Mouse (Mus musculus): ENCODE measurements around the gene Exd2.

Exd2 gene

DNA sequence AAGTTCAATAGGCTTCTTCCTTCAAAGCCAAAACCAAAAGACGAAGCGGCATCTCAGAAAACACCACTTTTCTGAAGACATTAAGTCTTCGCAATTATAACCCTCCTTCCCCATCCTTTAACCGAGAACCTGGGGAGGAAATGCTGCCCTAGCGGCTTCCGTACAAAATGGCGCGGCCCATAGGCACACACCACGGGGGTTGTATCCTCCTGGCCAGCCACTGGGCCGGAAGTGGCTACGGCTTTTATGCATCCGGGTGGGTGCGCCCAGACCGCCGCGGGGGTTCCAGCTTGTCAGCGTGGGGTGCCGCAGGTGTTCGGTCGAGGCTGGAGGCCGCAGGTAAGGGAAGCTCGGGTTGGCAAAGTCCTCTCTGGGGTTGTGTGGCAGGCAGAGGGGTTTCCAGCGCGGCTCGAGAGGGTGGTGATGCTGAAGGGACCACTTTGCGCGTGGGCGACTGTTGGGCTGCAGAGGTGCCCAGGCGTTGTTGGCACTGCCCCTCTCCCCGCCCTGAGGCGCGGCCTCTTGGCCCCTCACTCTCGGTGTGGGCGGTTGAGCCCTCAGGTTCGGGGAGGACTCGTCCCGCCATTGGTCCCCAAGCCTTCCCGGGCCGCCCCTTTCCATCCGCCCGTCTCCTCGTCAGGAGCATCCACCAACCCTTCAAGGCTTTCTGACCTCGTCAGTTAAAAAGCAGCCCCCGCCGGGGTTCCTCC is at the start of gene Exd2:
Gene Exd2, plus strand, starts transcription at position 154 of the 710 bp plus-strand sequence.
- DNase-seq, result peak; percentile 94

DNA sequence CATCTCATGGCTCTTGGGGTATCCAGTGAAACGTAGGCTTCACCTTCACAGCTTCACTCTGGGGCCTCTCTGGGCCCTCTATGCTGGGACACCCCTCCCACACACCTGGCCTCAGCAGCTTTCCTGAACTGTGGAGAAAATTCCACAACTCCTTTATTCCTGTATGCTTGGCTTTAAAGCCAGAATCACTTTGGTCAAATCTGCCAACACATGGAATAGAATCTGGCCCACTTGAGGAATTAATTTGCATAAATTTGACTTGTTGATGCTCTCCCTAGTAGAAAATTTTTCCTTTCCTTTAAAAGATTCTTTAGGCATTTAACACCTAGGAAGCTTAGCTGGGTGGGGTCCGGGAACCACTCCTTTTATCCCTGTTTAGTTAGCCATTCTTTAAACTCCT is 47.8 kb upstream of the Exd2 start:
- DNase-seq, result no peak

DNA sequence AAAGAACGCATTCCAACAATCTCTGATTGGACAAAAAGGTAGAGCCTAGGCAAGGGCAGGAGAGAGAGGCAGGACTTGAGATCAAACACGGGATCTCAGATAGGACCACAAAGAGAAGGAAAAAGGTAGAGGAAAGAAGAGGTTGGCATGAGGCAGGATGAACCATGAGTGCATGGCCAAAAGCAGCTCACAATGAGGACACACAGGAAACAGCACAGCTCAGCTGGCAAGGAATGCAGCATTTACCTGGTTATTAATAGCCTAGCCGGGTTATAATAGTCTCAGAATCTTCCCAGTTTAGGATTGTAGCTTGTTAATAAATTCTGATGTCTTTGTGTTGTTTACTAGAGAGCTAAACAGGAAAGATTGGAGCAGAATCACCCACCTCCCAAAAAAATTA is 35.2 kb upstream of the Exd2 start:
- peak; percentile 29 to 37 for DNase-seq

DNA sequence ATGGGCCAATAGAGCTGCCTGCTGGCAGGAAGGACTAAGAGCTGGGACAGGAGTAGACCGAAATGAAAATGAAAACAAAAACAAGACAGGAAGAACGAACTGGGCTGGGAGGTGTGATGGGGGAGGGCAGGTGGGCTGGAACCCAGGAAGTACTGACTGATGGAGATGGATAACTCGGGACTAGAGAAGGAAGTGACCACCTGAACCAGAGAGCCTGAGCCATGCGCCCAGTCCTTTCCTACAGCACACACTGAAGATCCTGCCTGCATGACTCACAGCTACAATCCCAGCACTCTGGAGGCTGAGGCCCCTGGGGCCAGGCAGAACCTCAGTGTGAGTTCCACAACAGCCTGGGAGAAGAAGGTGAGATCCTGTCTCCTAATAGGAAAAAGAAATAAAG is 29.6 kb upstream of the Exd2 start:
- no peak for DNase-seq

DNA sequence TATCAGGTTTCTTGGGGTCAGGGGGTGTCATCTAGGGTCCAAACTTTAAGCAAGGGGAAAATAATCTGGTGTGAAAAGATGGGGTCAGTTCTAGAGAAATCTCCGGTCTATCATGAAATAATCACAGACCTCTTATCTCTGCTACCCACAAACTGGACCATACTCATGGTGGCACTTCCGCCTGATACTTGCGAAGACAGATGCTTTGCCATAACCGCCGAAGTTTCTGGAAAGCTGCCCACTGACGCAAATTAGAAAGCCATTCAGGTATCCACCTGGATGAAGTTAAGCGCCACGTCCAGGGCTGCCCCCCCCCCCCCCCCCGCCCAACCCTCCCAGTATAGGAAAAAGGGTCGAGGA is 28.3 kb upstream of the Exd2 start:
- DNase-seq, result peak in 1 of 2 experiments; percentile 65

DNA sequence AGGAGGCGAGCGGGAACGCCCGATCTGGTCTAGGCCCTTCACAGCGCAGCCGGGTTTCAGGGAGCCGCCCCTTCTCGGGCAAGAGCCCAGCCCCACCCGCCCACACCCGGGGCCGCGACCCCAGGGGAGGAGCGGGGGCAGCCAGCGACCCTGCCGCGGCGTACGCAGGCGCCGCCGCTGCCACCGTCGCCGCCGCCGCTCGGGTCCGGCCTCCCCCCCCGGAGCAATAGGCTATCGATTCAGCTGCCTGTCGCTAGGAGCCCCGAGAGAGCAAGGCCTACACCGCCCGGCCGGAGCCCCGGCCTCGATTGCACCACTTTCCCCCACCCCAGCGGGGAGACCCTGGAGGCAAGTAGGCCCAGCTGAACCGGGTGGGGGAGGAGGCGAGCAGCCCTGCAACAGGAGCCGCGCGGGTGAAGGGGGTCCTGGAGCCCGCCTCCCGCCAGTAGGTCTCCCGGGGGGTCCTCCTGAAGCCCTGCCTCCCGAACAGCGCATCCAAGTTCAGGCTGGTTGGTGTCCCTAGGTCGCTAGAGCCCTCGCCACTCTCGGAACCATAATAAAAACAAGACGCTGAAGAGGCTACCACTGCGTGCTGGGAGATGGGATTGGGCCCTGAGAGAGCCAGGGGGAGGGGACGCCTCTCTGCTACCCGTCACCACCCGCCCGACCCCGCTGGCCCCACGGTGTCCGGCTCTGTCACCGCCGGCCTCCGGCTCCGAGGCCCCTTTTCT is 27.8 kb upstream of the Exd2 start:
- peak; percentile 79 to 80 for DNase-seq

DNA sequence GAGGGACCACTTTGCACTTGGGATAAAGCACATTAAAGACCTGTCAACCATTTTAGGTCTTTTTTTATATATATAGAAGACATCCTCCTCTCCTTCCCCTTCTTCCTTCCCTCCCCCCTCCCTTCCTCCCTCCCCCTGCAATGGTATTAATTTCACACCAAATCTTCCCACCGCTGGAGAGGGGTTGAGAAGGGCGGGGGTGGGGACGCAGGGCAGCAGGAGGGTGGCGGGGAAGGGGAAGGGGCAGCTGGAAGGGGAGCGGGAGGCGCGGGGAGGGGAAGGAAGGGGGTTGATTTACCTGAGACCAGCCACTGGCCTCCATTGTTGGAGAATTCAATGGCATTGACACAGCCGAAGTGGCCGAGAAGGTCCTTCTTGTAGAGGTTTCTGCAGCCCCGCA is 27.0 kb upstream of the Exd2 start:
- no peak for DNase-seq

DNA sequence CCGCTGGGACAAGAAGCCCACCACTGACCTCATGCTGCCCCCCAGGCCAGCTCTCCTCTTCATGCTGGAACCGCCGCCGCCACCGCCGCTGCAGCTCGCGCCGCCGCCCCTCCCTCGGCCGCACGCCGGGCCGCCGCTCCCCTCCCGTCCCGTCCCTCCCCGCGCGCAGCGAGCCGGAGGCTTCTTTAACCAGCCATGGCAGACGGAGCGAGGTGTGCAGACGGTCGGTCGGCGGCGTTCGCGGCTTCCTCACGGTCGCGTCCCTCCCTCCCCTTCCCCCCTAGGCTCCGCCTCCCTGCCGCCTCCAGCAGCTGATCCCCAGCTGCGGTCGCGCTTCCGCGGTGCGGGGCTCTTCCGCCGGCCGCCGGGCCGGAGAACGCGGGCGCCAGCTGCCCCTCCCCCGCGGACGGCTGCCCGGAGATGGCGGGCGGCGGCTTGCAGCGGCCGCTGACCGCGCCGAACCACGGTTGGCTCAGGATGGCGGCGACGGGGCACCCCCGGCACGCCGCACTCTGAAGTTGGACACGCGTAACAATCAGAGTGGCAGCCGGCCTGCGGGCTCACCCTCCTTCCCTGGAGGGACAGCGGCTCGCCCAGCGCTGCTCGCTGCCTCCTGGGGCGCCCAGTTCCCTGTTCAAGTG is 26.4 kb upstream of the Exd2 start, which contains the start of gene Dcaf5:
Gene Dcaf5, minus strand, starts transcription at position 266 of the 641 bp plus-strand sequence.
- DNase-seq, result peak; percentile 81 to 82

DNA sequence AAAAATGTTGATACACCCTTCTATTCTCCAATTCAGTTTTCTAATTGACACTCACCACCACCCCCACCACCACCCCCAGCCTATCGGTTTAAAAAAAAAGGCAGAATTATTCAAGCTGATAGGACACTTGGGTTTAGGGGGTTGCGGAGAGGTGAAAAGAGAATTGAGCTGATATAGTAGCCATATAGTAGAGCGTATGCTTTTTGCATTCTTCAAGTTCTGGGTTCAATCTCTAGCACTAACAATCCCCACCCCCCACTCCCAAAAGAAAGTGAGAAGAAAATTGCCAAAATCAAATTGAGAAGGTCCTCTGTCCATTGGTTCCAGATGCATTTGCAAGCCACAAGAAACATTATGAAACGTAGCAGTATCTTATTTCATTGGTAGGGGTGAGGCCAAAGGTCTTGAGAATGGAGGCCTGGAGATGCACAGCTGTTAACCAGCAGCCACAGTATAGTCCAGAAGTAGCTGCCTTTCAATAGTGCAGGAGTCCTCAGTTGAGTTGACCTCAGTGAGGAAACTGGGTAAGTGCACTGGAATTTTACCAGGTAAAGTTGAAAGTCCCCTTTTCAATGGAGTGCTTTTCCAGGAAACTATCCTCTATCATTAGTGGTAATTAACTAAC is 25.7 kb upstream of the Exd2 start:
- DNase-seq, result no peak

DNA sequence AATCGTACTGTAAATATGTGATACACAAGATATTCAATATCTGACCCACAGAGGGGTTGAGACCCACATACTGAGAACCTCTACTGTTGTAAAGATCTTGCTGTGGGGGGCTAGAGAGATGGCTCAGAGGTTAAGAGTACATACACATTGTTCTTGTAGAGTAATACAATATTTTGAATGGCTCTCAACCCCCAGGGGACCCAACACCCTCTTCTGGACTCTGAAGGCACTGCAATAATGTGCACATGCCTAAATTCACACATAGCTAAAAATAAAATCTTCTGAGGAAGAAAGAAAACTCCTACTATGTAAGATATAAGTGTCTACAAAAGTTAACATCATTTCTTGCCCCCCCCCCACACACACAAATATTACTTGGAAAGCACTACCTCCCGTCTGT is 21.9 kb upstream of the Exd2 start:
- peak in 1 of 2 experiments; percentile 37 for DNase-seq

DNA sequence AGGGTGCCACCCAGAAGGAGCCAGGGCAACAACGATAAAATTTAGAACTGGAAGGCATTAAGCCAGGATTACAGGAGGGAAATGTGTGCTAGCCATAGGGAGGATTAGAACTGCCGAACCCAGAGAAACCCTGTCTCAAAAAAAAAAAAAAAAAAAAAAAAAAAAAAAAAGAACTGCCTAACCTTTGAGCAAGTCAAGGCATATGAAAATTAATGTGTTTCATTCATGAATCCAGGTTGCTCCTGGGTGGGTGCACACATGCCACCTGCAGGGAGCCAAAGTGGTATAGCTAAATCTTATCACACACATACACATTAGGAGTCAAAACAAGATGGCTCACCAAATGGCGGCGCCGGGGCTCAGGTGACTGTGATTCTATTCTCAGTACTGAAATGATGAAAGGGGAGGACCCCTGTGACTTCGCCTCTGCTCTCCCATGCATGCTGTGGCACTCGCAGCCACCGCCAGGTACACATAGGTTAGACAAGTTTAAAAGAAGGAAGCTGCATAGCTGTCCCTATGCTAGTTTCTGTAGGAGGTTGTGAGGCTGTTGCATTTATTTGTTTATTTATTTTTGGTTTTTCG is 18.3 kb upstream of the Exd2 start:
- no peak for DNase-seq

DNA sequence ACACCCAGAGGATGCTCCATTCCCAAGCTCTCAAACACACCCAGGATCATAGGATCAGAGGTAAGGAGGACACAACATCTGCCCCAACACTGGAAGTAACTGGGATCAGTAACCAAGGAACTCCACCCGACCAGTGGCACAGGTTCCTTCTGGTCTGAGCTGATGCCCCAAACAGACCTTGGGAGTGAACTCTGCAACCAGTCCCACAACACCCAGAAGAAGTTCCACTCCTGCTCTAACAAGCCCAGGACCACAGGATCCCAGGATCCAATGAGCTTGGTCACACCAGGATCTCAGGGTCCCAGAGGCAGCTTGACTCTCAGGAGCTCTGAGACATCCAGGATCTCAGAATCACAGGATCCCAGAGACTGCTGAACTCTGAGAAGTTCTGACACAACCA is 9.4 kb upstream of the Exd2 start:
- no peak for DNase-seq

DNA sequence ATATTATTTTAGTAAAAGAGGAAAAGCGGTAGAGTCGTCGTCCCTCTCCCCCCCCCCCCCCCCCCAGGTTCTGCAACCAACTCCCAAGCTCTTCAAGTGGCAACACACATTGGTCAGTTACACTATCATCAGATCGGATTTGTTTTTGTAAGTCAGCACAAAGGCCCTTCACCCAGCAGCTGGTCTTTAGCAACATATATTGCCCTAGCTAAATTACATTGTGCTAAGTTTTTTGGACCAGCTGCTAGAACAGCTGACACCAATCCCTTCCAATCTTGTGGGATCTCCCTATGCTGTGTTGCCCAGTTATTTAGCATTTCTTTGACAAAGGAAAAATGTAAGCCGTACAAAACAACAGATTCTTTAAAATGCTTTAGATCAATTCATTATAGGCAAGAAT is 4.9 kb upstream of the Exd2 start:
- no peak for DNase-seq

DNA sequence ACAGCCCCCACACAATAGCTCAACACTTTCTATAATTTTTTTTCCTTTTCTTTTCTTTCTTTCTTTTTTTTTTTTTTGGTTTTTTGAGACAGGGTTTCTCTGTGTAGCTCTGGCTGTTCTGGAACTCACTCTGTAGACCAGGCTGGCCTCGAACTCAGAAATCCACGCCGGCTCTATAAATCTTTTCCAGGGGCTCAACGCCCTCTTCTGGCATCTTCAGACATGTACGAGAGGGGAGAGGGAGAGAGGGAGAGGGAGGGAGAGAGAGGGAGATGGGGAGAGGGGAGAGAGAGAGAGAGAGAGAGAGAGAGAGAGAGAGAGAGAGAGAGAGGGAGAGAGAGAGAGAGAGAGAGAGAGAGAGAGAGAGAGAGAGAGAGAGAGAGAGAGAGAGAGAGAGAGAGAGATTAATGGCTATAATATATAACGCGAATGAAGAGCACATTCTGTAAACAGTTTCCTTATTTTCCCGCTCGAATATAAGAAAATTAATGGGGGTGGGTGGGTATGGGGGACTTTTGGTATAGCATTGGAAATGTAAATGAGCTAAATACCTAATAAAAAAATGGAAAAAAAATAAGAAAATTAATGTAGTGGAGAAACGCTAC is 501 bp upstream of the Exd2 start:
- peak; percentile 63 to 66 for DNase-seq

DNA sequence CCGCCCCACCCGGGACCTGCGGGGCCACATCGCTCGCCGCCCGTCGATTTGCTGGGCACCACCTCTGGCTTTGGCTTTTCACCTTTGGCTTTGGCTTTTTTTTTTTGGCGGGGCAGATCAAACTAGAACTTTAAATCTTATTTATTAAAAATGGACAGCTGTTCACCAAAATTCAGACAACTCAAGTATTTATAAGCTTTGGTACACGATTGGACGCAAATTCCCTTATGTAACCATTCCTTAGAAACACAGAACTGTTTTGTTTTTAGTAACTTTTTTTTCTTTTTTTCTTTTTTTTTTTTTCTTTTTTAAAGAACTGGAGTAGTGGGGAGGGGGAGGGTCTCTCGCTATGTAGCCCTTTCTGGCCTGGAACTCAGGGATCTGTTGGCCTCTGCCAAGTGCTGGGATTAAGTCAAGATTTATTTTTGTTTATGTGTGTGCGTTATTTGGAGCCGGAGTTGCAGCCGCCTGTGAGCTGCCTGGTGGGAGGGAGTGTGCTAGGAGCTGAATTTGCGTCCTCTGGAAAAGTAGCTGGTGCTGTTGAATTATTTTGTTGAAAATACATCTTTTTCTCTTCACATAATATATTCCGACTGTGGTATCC is 873 bp downstream of the Exd2 start:
- DNase-seq, result peak; percentile 27 to 50

DNA sequence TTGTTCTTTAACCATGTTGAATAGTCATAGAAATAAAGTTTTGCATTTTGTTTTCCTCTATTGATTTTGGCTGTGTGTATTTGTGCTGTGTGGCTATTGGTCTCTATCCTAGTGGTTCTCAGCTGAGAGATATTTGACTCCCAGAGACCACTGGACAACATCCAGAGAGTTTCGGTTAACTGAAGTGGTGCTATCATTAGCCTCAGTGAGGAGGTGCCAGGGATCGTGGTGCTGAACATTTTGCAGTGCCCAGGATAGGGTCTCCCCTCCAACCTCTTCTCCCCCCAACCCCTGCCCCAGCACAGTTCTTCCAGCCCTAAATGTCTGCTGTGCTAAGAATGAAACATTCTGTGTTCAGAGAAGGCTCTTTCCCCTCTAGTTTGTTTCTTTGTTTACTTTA is 7.3 kb downstream of the Exd2 start:
- DNase-seq, result no peak

DNA sequence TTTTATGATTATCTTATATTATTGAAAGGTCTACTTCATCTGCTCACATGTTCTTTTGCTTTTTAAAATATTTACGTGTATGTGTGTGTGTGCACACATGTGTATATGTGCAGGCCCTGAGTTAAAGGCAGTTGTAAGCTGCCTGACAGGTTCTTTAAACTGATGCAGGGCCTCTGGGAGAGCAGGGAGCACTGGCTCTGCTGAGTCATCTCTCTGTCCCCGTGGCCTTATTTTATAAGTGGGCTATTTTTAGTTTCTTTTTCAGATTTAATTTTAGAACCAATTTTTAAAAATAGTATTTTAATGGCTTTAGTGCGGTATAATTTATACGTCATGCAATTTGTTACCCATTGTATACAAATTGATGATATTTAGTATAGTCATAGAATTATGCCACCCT is 9.0 kb downstream of the Exd2 start:
- no peak for DNase-seq

DNA sequence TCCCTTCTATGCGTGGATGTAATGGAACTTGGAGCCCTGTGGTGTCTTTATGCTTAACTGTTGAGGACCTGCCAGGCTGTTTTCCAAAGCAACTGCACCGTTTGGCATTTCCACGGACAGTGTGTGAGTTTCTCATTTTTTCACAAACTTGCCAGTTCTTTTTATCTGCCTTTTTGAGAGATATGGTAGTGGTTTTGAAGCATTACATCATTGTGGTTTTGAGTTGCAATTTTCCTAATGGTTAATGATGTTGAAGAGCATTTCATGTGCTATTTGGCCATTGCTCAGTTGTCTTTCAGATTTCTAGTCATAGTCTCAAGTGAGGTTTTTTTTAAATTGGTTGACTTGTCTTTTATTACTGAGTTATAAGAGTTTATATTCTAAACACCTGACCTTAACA is 10.8 kb downstream of the Exd2 start:
- DNase-seq, result no peak

DNA sequence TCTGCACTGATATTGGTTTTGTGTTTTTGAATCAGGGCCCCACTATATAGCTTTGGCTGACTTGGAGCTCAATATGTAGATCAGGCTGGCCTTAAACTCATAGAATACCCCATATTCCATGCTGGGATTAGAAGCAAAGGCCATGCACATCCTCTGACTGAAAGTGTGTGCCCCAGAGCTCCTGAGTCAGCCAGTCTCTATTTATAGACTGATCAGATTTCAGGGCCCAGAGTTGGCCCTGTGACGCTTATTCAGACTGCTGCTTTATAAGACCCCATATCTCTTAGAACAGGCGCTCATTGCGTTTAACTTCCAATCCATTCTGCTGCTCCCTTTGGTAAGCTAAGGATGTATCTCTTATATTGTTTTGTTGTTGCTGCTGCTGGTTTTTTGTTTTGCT is 17.1 kb downstream of the Exd2 start:
- no peak for DNase-seq

DNA sequence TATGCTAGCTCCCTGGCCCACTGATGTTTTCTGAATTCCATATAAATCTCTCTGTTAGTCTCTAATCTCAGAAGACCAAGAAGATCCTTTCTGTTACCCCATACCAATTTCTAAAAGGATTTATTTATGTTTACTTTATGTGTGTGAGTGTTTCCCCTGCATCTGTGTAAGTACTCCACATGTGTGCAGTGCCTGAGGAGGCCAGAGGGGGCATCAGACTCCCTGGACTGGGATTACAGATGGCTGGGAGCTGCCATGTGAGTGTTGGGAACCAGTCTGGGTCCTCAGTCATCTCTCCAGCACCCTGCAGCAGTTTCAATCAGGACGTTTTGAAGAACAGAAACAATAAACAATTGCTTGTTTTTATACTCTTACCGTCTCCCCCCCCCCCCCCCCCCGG is 20.5 kb downstream of the Exd2 start:
- DNase-seq, result no peak

DNA sequence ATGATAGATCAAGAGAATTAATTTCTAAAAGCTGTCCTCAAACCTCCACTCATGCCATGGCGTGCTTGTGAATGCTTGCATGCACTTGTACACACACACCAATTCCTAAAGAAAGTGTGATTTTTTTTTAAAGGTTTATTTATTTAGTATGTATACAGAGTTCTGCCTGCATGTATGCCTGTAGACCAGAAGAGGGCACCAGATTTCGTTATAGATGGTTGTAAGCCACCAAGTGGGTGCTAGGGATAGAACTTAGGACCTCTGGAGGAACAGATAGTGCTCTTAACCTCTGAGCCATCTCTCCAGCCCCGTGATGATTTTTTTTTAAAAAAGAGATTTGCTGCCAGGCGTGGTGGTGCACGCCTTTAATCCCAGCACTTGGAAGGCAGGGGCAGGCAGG is 30.4 kb downstream of the Exd2 start:
- DNase-seq, result no peak

DNA sequence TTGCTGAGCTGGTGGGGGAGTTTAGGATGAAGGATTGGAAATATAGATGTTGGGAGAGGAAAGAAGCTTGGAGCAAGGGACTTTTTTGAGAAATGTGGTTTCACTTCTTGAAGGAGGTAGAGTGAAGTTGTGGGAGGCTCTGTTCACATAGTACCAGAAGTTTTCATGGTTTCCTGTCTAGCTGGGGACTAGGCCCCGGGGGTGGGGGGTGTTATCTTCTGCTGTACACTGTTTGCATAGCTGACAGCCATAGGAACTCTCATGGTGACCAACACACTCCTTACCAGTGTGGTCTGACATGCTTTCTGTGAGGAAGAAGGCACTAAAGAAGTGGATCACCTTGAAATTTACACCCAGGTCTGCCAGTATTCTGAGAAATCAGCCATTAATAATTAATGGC is 32.8 kb downstream of the Exd2 start:
- DNase-seq, result no peak

Measured in cerebellum, postnatal 14 days (tissue).